Mouse (Mus musculus): Measurements from ENCODE around the gene Ttc22. TPM values are rescaled to one million over a fixed set of nuclear protein-coding genes. Genes with fewer than 3 reads are reported as not detected.
A peak's percentile ranks its signal among the peaks of the same experiment; 100 is the strongest.

The Ttc22 gene
- total and polyA plus RNA-seq, 3 experiments = 0.04 TPM; not detected in 2

DNA sequence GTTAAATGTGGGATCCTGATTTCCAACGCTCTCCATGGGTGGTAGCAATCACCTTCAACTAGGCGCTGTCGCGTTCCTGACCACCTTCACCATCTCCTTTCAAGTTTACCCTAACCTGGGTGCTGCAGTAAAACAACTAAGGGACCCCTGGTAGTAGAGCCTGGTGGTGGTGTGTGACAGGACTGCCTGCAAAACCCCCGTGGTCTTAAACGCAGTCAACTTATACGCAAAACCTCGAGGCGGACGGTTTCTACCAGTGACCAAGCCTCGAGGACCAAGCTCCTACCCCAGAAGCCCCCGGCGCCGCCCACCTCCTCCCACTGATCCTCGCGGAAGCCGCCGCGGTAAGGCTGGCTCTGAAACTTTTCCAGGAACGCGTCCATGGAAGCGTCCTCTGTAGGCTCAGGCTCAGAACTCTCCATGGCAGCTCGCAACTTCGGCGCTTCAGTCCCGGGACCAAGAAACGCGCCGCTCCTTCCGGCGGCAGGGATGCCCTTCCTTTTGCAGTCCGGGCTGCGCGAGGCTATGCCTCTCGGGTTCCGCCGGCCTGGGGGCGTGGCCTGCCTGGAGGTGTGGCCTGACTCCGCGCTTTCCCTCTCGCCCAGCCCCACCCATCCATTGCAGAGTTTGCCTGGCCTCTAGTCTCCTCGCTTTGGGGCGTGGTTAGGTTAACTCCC lies 56.3 kb downstream of the Ttc22 start, which contains the start of gene Ttc4 (continued):
- TF ChIP-seq ELF1 (IDR thresholded peaks at IDR 0.05; ENCODE audit: low read depth, low read length) (peak; percentile 67; the same call in 1 of the 2 replicates), MEF2A (IDR thresholded peaks at IDR 0.05; ENCODE audit: extremely low read depth, insufficient replicate concordance, low read depth, low read length, poor library complexity, severe bottlenecking) (peak; percentile 46; the same call in 1 of the 2 replicates), MYB (IDR thresholded peaks at IDR 0.05; ENCODE audit: low read depth, low read length) (no peak), UBTF (IDR thresholded peaks at IDR 0.05; ENCODE audit: borderline replicate concordance, insufficient read depth, low read depth, low read length) (no peak), HCFC1 (IDR thresholded peaks at IDR 0.05; ENCODE audit: low read depth, low read length) (peak; percentile 95), TCF12 (IDR thresholded peaks at IDR 0.05; ENCODE audit: low read depth, low read length) (peak; percentile 78), E2F4 (IDR thresholded peaks at IDR 0.05; ENCODE audit: borderline replicate concordance, low read depth, low read length) (no peak), CTCF (IDR thresholded peaks at IDR 0.05 in 2 of 3, conservative IDR thresholded peaks at IDR 0.05 in 1 of 3; ENCODE audit: control insufficient read depth in 1 of 3, insufficient read depth in 1 of 3, low read depth in 2 of 3, low read length in 3 of 3, poor library complexity in 1 of 3, severe bottlenecking in 1 of 3) (no peak), ETS1 (IDR thresholded peaks at IDR 0.05; ENCODE audit: low read depth, low read length) (peak; percentile 44; the same call in 1 of the 2 replicates), MAX (IDR thresholded peaks at IDR 0.05; ENCODE audit: low read length) (no peak)

GRCm38 (mm10) chr4:106679152-106679551 lies 56.9 kb downstream of the Ttc22 start:
- DNase-seq (ENCODE audit: low read depth, low spot score) = no peak
- H3K9me3 ChIP-seq (replicated peaks; ENCODE audit: insufficient read depth, low read length) = no peaks in the 10 kb centered on the region
- H3K27me3 ChIP-seq (ENCODE audit: control insufficient read depth in 1 of 2, insufficient read depth in 2 of 2, low read length in 2 of 2) = peaks cover 6 to 10% of the 10 kb centered on the region in 2 experiments
- H3K4me1 ChIP-seq (ENCODE audit: control insufficient read depth in 1 of 2, insufficient read depth in 2 of 2, low read length in 2 of 2) = peaks cover 4 to 14% of the 10 kb centered on the region in 2 experiments; a peak in 3 of 4 replicates
- peaks cover 11% of the 10 kb centered on the region for H3K79me2 ChIP-seq (ENCODE audit: control insufficient read depth, insufficient read depth, low read length, poor library complexity)
- H3K4me3 ChIP-seq (ENCODE audit: control insufficient read depth in 1 of 2, insufficient read depth in 1 of 2, low read depth in 2 of 2, low read length in 2 of 2) = peak overlapping the region in 1 of 2 experiments; percentile 40; a peak in 1 of 4 replicates
- no peak overlapping the region for H3K27ac ChIP-seq (ENCODE audit: control insufficient read depth, low read depth, low read length)
- H3K36me3 ChIP-seq (ENCODE audit: control insufficient read depth in 1 of 2, insufficient read depth in 2 of 2, low read length in 2 of 2) = peaks cover 0 to 9% of the 10 kb centered on the region in 2 experiments
- no peak overlapping the region for H3K9ac ChIP-seq (ENCODE audit: control insufficient read depth, low read depth, low read length, poor library complexity, severe bottlenecking)
- TF ChIP-seq KAT2A (conservative IDR thresholded peaks at IDR 0.05; ENCODE audit: low read depth, low read length) (no peak), E2F4 (IDR thresholded peaks at IDR 0.05; ENCODE audit: borderline replicate concordance, low read depth, low read length) (no peak), MXI1 (IDR thresholded peaks at IDR 0.05; ENCODE audit: low read depth, low read length) (no peak), BHLHE40 (IDR thresholded peaks at IDR 0.05; ENCODE audit: borderline replicate concordance, low read depth, low read length) (no peak), USF2 (IDR thresholded peaks at IDR 0.05; ENCODE audit: borderline replicate concordance in 1 of 2, insufficient read depth in 1 of 2, low read depth in 1 of 2, low read length in 2 of 2) (no peak), CTCF (IDR thresholded peaks at IDR 0.05 in 2 of 3, conservative IDR thresholded peaks at IDR 0.05 in 1 of 3; ENCODE audit: control insufficient read depth in 1 of 3, insufficient read depth in 1 of 3, low read depth in 2 of 3, low read length in 3 of 3, poor library complexity in 1 of 3, severe bottlenecking in 1 of 3) (no peak), ELF1 (IDR thresholded peaks at IDR 0.05; ENCODE audit: low read depth, low read length) (no peak), RCOR1 (IDR thresholded peaks at IDR 0.05; ENCODE audit: low read depth, low read length) (no peak), USF1 (IDR thresholded peaks at IDR 0.05; ENCODE audit: low read depth, low read length) (no peak), POLR2A (IDR thresholded peaks at IDR 0.05; ENCODE audit: control insufficient read depth in 1 of 2, insufficient read depth in 1 of 2, low read depth in 1 of 2, low read length in 2 of 2, poor library complexity in 1 of 2) (no peak), GATA1 (IDR thresholded peaks at IDR 0.05; ENCODE audit: low read depth, low read length) (no peak; the same call in 1 of the 2 replicates), ZKSCAN1 (IDR thresholded peaks at IDR 0.05; ENCODE audit: low read depth, low read length) (no peak), ZMIZ1 (IDR thresholded peaks at IDR 0.05; ENCODE audit: low read depth, low read length) (no peak), SMC3 (IDR thresholded peaks at IDR 0.05; ENCODE audit: low read depth, low read length) (no peak), MAX (IDR thresholded peaks at IDR 0.05; ENCODE audit: low read length) (no peak), EP300 (IDR thresholded peaks at IDR 0.05; ENCODE audit: low read depth in 1 of 2, low read length in 2 of 2) (no peak), MEF2A (IDR thresholded peaks at IDR 0.05; ENCODE audit: extremely low read depth, insufficient replicate concordance, low read depth, low read length, poor library complexity, severe bottlenecking) (no peak), SIN3A (IDR thresholded peaks at IDR 0.05; ENCODE audit: low read length) (no peak)

Measured in MEL (cell line).